Mouse (Mus musculus) E14TG2a.4 (cell line): ENCODE data around the gene Rasl2-9.

Experiments used
- H3K27me3 ChIP-seq: 2 replicates; pipeline ENCODE4 v1.6.1; 2014; ENCODE audit warnings: low read length, control low read depth; ENCODE audit not compliant: insufficient read depth
- H3K36me3 ChIP-seq: 2 replicates; pipeline ENCODE4 v1.6.1; 2014; ENCODE audit warnings: low read length, control low read depth; ENCODE audit not compliant: insufficient read depth
- H3K4me1 ChIP-seq: replicated peaks from 2 replicates; pipeline ENCODE4 v1.6.1; 2014; ENCODE audit warnings: low read depth, low read length, control low read depth
- H3K4me3 ChIP-seq: replicated peaks from 2 replicates; pipeline ENCODE4 v1.5.1; 2014; ENCODE audit warnings: mild to moderate bottlenecking, low read length
- H3K9me3 ChIP-seq: 2 replicates; pipeline ENCODE4 v1.6.1; 2014; ENCODE audit warnings: low read length, control low read depth
- CTCF ChIP-seq: conservative IDR thresholded peaks from 2 replicates; pipeline ENCODE4 v1.5.1; 2014; ENCODE audit warnings: low read length
- NANOG ChIP-seq: IDR thresholded peaks from 2 replicates; pipeline ENCODE4 v1.6.1; 2014; ENCODE audit warnings: borderline replicate concordance, low read length, mixed read lengths
- POU5F1 ChIP-seq: IDR thresholded peaks from 2 replicates; pipeline ENCODE4 v1.6.1; 2014; ENCODE audit warnings: low read length, borderline replicate concordance

Rasl2-9 gene

DNA sequence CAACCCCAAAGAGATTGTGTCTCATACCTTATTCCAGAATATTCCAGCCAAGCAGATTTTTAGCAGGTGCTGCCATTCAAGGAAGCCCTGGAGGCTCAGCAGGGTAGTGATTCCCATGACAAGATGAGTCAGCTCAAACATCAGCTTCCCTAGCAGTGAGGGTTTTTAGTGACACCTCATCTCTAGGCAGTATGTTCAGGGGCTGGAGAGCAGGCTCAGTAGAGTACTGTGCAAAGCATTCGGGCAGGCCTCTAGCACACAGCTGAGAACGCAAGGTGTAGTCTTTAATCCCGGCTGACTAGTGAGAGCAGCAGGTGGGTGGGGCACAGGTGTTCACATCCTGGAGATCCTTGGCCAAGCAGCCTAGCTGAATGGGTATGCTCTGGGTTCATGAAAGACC, 26.0 kb downstream of the Rasl2-9 start:
- peaks cover 44% of the 10 kb centered on the region for H3K36me3 ChIP-seq
- peaks cover 52% of the 10 kb centered on the region for H3K4me1 ChIP-seq
- no peak overlapping the region for H3K4me3 ChIP-seq
- no peaks in the 10 kb centered on the region for H3K9me3 ChIP-seq
- TF ChIP-seq NANOG: no peak
- H3K27me3 ChIP-seq: no peaks in the 10 kb centered on the region

- Histone ChIP-seq H3K4me1 (peaks cover 61% of the 10 kb centered on the region), H3K27me3 (no peaks in the 10 kb centered on the region), H3K9me3 (no peaks in the 10 kb centered on the region), H3K4me3 (no peak overlapping the region), H3K36me3 (peaks cover 54% of the 10 kb centered on the region)
- TF ChIP-seq CTCF: no peak
- TF ChIP-seq NANOG: no peak
- no peak for TF ChIP-seq POU5F1
Measured at GRCm38 (mm10) chr7:5098769-5099168, 27.0 kb downstream of the Rasl2-9 start.

GRCm38 (mm10) chr7:5092831-5093510, 32.8 kb downstream of the Rasl2-9 start:
- no peak overlapping the region for H3K4me3 ChIP-seq

DNA sequence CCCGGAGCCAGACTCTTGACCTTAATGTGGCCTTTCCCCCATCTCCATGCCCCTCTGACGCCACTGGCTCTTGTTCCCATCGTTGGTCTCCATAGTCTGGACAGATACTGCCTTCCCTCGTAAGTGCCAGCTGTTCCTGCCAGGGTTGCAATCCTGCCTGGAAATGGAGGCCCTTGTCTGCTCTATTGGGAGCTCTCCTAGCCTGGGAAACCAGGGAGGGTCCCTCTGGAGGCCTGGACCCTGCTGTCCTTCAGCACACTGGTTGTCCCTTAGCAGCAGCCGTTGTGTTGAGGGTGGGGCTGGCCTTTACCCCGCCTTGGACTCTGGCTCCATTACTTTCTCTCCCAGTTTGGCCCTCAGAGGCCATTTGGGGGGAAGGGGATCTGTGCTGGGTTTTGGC, 33.4 kb downstream of the Rasl2-9 start:
- Histone ChIP-seq H3K9me3 (no peaks in the 10 kb centered on the region), H3K27me3 (no peaks in the 10 kb centered on the region), H3K4me1 (peaks cover 75% of the 10 kb centered on the region), H3K36me3 (peaks cover 95% of the 10 kb centered on the region), H3K4me3 (no peak overlapping the region)
- TF ChIP-seq NANOG (no peak), POU5F1 (no peak), CTCF (no peak)

More at GRCm38 (mm10) chr7:5092831-5093510, 32.8 kb downstream of the Rasl2-9 start:
- Histone ChIP-seq H3K4me1 (peaks cover 75% of the 10 kb centered on the region), H3K27me3 (no peaks in the 10 kb centered on the region), H3K9me3 (no peaks in the 10 kb centered on the region), H3K36me3 (peaks cover 95% of the 10 kb centered on the region)
- TF ChIP-seq POU5F1 (no peak), CTCF (no peak), NANOG (no peak)

DNA sequence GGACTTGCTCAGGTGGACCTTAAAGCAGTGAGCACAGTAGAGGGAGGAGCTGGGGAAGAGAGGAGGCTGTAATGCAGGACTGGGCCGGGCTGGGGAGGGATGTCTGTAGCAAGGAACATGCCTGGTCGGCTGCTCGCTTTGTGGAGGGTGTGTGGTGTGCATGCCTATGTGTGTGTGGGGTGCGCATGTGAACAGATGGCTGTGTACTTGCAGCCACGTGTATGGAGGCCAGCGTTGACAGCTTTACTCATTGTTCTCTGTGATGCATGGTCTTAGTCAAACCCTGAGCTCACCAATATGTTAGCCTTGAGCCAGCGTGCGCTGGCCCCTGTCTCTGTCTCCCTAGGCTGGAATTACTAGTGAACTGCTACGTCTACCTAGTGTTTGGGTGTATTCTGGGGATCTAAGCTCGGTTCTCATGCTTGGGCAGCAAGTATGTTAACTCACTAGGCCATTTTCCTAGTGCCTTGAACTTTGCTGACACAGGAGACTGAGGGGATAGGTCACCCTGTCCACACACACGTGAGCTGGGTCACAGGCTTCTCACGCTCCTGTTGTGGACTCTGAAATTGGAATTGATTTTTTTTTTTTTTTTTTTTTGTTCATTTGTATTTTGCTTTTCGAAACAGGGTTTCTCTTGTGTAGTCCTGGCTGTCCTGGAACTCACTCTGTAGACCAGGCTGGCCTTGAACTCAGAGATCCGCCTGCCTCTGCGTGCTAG, 34.6 kb downstream of the Rasl2-9 start:
- TF ChIP-seq CTCF (no peak), NANOG (no peak), POU5F1 (no peak)
- Histone ChIP-seq H3K36me3 (peaks cover 97% of the 10 kb centered on the region), H3K9me3 (no peaks in the 10 kb centered on the region), H3K27me3 (no peaks in the 10 kb centered on the region), H3K4me1 (peaks cover 64% of the 10 kb centered on the region), H3K4me3 (no peak overlapping the region)

DNA sequence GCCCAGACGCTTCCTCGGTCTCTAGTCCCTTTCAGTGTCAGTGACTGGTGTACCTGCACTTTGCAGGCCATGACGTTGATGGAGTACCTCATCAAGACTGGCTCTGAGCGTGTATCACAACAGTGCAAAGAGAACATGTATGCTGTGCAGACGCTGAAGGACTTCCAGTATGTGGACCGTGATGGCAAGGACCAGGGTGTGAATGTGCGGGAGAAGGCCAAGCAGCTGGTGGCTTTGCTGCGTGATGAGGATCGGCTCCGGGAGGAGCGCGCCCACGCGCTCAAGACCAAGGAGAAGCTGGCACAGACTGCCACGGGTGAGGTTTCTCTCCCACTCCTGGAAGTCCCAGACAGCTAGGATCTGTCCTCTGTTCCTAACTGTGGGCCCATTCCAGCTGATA, 35.9 kb downstream of the Rasl2-9 start:
- Histone ChIP-seq H3K9me3 (no peaks in the 10 kb centered on the region), H3K27me3 (no peaks in the 10 kb centered on the region), H3K36me3 (peaks cover 97% of the 10 kb centered on the region), H3K4me3 (no peak overlapping the region), H3K4me1 (peaks cover 58% of the 10 kb centered on the region)
- TF ChIP-seq NANOG (no peak), POU5F1 (no peak), CTCF (no peak)

DNA sequence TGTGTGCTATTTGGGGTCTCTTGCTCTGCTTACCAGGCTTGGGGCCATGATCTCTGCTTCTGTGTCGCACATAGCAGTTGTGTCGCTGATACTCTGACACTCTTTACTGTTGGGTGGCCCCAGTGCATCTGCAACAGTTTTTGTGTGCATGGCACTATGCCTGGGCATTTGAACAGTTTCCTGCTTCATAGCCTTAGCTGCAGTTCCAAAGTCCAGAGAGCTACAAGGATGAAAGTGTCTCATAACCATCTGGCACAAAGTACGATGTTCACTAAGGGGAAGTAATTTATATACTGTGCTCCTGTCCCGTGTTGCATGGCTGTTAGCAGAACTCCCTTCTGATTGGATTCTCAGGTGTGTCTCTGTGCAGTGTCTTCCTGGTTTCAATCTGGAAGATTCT, 37.9 kb downstream of the Rasl2-9 start:
- Histone ChIP-seq H3K9me3 (no peaks in the 10 kb centered on the region), H3K4me3 (no peak overlapping the region), H3K36me3 (peaks cover 97% of the 10 kb centered on the region), H3K4me1 (peaks cover 56% of the 10 kb centered on the region), H3K27me3 (no peaks in the 10 kb centered on the region)
- TF ChIP-seq CTCF: no peak
- TF ChIP-seq POU5F1: no peak
- TF ChIP-seq NANOG: no peak

DNA sequence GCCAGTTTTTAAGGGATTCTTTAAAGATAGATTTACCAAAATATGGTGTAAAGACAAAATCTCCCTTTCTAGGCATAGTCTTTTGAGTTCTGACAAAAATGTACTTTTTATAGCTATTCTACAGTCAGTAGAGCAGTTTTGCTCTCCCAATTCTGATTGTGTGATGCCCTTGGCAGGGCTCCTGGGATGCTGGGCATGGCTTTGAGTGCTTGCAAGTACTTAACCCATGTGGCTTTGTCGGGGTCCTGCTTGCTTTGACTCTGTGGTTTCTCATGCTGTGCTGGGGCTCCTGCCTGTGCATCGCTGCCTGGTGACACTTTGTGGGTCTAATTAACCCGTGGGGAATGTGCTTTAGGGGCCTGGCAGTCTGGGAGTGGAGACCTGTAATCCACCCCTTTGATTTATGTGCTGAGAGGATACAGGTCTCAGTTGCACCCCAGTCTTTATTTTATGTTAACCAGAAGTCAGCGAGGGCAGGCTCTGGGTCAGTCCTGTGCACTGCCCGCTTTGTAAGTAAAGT, 38.8 kb downstream of the Rasl2-9 start:
- TF ChIP-seq NANOG (no peak), CTCF (no peak), POU5F1 (no peak)
- Histone ChIP-seq H3K9me3 (no peaks in the 10 kb centered on the region), H3K4me1 (peaks cover 52% of the 10 kb centered on the region), H3K4me3 (no peak overlapping the region), H3K36me3 (peaks cover 94% of the 10 kb centered on the region), H3K27me3 (no peaks in the 10 kb centered on the region)
